Mouse (Mus musculus): Measurements from ENCODE around the gene Tmem63a. TPM values are rescaled to one million over a fixed set of nuclear protein-coding genes. Genes with fewer than 3 reads are reported as not detected.
"Not testable (repeated sequence)": the region's sequence is repeated elsewhere in the genome, so short reads cannot be mapped to it uniquely, and the experiment has no call there.

The Tmem63a gene
- polyA plus RNA-seq, 1 experiment from 2014 or later = 0.71 TPM

GRCm38 (mm10) chr1:180936610-180937398 is 5.3 kb upstream of the Tmem63a start:
- not testable (repeated sequence) for H3K27ac ChIP-seq (ENCODE audit: low read depth, low read length); H3K4me1 ChIP-seq (ENCODE audit: control insufficient read depth, insufficient read depth, low read length); H3K9me3 ChIP-seq (ENCODE audit: control insufficient read depth, low read length); H3K36me3 ChIP-seq (ENCODE audit: control insufficient read depth, insufficient read depth, low read length); H3K9ac ChIP-seq (replicated peaks; ENCODE audit: low read depth, low read length)
- WGBS = under 1% methylated on average over 33 of the region's 41 CpGs
- Histone ChIP-seq H3K27me3 (ENCODE audit: control insufficient read depth, insufficient read depth, low read length) (peaks cover 24% of the 10 kb centered on the region), H3K4me2 (ENCODE audit: low read depth, low read length) (peak overlapping the region; percentile 31; the same call in 1 of the 2 replicates), H3K4me3 (ENCODE audit: low read depth, low read length) (peak overlapping the region; percentile 13; the same call in 1 of the 2 replicates)
- peak; percentile 57; the same call in 1 of the 2 replicates for ATAC-seq (ENCODE audit: low read depth)

- H3K27ac ChIP-seq (ENCODE audit: low read depth, low read length); H3K4me1 ChIP-seq (ENCODE audit: control insufficient read depth, insufficient read depth, low read length); H3K4me3 ChIP-seq (ENCODE audit: low read depth, low read length); ATAC-seq (ENCODE audit: low read depth); H3K9ac ChIP-seq (replicated peaks; ENCODE audit: low read depth, low read length); H3K4me2 ChIP-seq (ENCODE audit: low read depth, low read length); H3K36me3 ChIP-seq (ENCODE audit: control insufficient read depth, insufficient read depth, low read length); H3K9me3 ChIP-seq (ENCODE audit: control insufficient read depth, low read length): not testable (repeated sequence)
- H3K27me3 ChIP-seq (ENCODE audit: control insufficient read depth, insufficient read depth, low read length) = peaks cover 32% of the 10 kb centered on the region
- WGBS = 19% methylated on average over 13 of the region's 13 CpGs
Observed at GRCm38 (mm10) chr1:180937631-180938030, 4.5 kb upstream of the Tmem63a start.

- H3K27me3 ChIP-seq (ENCODE audit: control insufficient read depth, insufficient read depth, low read length) = peaks cover 43% of the 10 kb centered on the region
- not testable (repeated sequence) for H3K27ac ChIP-seq (ENCODE audit: low read depth, low read length); H3K9ac ChIP-seq (replicated peaks; ENCODE audit: low read depth, low read length); H3K4me1 ChIP-seq (ENCODE audit: control insufficient read depth, insufficient read depth, low read length); H3K9me3 ChIP-seq (ENCODE audit: control insufficient read depth, low read length); H3K4me2 ChIP-seq (ENCODE audit: low read depth, low read length); ATAC-seq (ENCODE audit: low read depth); H3K4me3 ChIP-seq (ENCODE audit: low read depth, low read length); H3K36me3 ChIP-seq (ENCODE audit: control insufficient read depth, insufficient read depth, low read length)
- 80% methylated on average over 2 of the region's 2 CpGs for WGBS
Observed at GRCm38 (mm10) chr1:180938781-180939180, 3.4 kb upstream of the Tmem63a start.

GRCm38 (mm10) chr1:180940776-180941460 is 1.2 kb upstream of the Tmem63a start:
- H3K4me2 ChIP-seq (ENCODE audit: low read depth, low read length) = no peak overlapping the region
- H3K9ac ChIP-seq (replicated peaks; ENCODE audit: low read depth, low read length) = no peak overlapping the region
- H3K27me3 ChIP-seq (ENCODE audit: control insufficient read depth, insufficient read depth, low read length) = peaks cover 42% of the 10 kb centered on the region
- peaks cover 5% of the 10 kb centered on the region; the same call in 1 of the 2 replicates for H3K4me1 ChIP-seq (ENCODE audit: control insufficient read depth, insufficient read depth, low read length)
- 86% methylated on average over 7 of the region's 7 CpGs for WGBS
- no peaks in the 10 kb centered on the region for H3K9me3 ChIP-seq (ENCODE audit: control insufficient read depth, low read length)
- H3K36me3 ChIP-seq (ENCODE audit: control insufficient read depth, insufficient read depth, low read length) = no peaks in the 10 kb centered on the region
- no peak overlapping the region for H3K4me3 ChIP-seq (ENCODE audit: low read depth, low read length)
- no peak for ATAC-seq (ENCODE audit: low read depth)
- no peak overlapping the region for H3K27ac ChIP-seq (ENCODE audit: low read depth, low read length)

- Histone ChIP-seq H3K27ac (ENCODE audit: low read depth, low read length) (no peak overlapping the region), H3K36me3 (ENCODE audit: control insufficient read depth, insufficient read depth, low read length) (no peaks in the 10 kb centered on the region), H3K9ac (replicated peaks; ENCODE audit: low read depth, low read length) (peak overlapping the region; percentile 41; the same call in 1 of the 2 replicates), H3K4me2 (ENCODE audit: low read depth, low read length) (peak overlapping the region; percentile 95), H3K9me3 (ENCODE audit: control insufficient read depth, low read length) (no peaks in the 10 kb centered on the region), H3K4me1 (ENCODE audit: control insufficient read depth, insufficient read depth, low read length) (peaks cover 5% of the 10 kb centered on the region; the same call in 1 of the 2 replicates), H3K27me3 (ENCODE audit: control insufficient read depth, insufficient read depth, low read length) (peaks cover 38% of the 10 kb centered on the region), H3K4me3 (ENCODE audit: low read depth, low read length) (peak overlapping the region; percentile 54)
- ATAC-seq (ENCODE audit: low read depth) = peak; percentile 12; the same call in 1 of the 2 replicates
- 5% methylated on average over 18 of the region's 18 CpGs for WGBS
Observed at GRCm38 (mm10) chr1:180941726-180942125, 418 bp upstream of the Tmem63a start.

- Histone ChIP-seq H3K9ac (replicated peaks; ENCODE audit: low read depth, low read length) (no peak overlapping the region), H3K9me3 (ENCODE audit: control insufficient read depth, low read length) (no peaks in the 10 kb centered on the region), H3K27me3 (ENCODE audit: control insufficient read depth, insufficient read depth, low read length) (peaks cover 32% of the 10 kb centered on the region), H3K4me3 (ENCODE audit: low read depth, low read length) (peak overlapping the region; percentile 54), H3K4me1 (ENCODE audit: control insufficient read depth, insufficient read depth, low read length) (peaks cover 5% of the 10 kb centered on the region; the same call in 1 of the 2 replicates), H3K27ac (ENCODE audit: low read depth, low read length) (no peak overlapping the region), H3K36me3 (ENCODE audit: control insufficient read depth, insufficient read depth, low read length) (no peaks in the 10 kb centered on the region), H3K4me2 (ENCODE audit: low read depth, low read length) (peak overlapping the region; percentile 95)
- 38% methylated on average over 11 of the region's 11 CpGs for WGBS
- no peak for ATAC-seq (ENCODE audit: low read depth)
Observed at GRCm38 (mm10) chr1:180943032-180943644, 994 bp downstream of the Tmem63a start.

GRCm38 (mm10) chr1:180943896-180944295 is 1.8 kb downstream of the Tmem63a start:
- peaks cover 32% of the 10 kb centered on the region for H3K27me3 ChIP-seq (ENCODE audit: control insufficient read depth, insufficient read depth, low read length)
- H3K9ac ChIP-seq (replicated peaks; ENCODE audit: low read depth, low read length) = no peak overlapping the region
- H3K36me3 ChIP-seq (ENCODE audit: control insufficient read depth, insufficient read depth, low read length) = no peaks in the 10 kb centered on the region
- ATAC-seq (ENCODE audit: low read depth) = no peak
- H3K4me2 ChIP-seq (ENCODE audit: low read depth, low read length) = no peak overlapping the region
- H3K9me3 ChIP-seq (ENCODE audit: control insufficient read depth, low read length) = no peaks in the 10 kb centered on the region
- no peak overlapping the region for H3K4me3 ChIP-seq (ENCODE audit: low read depth, low read length)
- 69% methylated on average over 1 of the region's 1 CpGs for WGBS
- H3K27ac ChIP-seq (ENCODE audit: low read depth, low read length) = no peak overlapping the region
- H3K4me1 ChIP-seq (ENCODE audit: control insufficient read depth, insufficient read depth, low read length) = peaks cover 5% of the 10 kb centered on the region; the same call in 1 of the 2 replicates

DNA sequence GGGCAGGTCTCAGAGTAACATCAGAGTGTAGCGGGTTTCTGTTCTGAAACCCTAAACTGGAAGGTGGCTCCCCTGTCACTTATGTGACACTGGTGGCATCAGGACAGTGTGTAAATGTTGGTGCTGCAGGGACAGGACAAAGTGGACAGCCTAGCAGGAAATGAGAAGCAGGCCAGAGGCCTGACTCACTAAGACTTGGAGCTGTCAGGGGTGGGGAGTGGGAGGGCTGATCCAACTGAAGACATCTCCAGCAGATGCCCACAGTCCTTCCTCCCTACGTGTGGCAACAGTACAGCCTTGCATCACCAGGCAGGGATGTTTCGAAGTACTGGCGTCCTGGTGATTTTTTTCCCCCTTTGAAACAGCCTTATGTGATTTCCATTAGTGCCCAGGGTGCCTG is 2.4 kb downstream of the Tmem63a start:
- H3K27me3 ChIP-seq (ENCODE audit: control insufficient read depth, insufficient read depth, low read length) = peaks cover 32% of the 10 kb centered on the region
- 91% methylated on average over 4 of the region's 4 CpGs for WGBS
- H3K36me3 ChIP-seq (ENCODE audit: control insufficient read depth, insufficient read depth, low read length) = no peaks in the 10 kb centered on the region

More for the DNA sequence above, 2.4 kb downstream of the Tmem63a start:
- H3K4me2 ChIP-seq (ENCODE audit: low read depth, low read length) = no peak overlapping the region
- no peak for ATAC-seq (ENCODE audit: low read depth)
- no peaks in the 10 kb centered on the region for H3K9me3 ChIP-seq (ENCODE audit: control insufficient read depth, low read length)
- H3K9ac ChIP-seq (replicated peaks; ENCODE audit: low read depth, low read length) = no peak overlapping the region
- H3K4me3 ChIP-seq (ENCODE audit: low read depth, low read length) = no peak overlapping the region
- H3K27ac ChIP-seq (ENCODE audit: low read depth, low read length) = no peak overlapping the region
- H3K4me1 ChIP-seq (ENCODE audit: control insufficient read depth, insufficient read depth, low read length) = peaks cover 5% of the 10 kb centered on the region; the same call in 1 of the 2 replicates
